In the genomic region with DNA sequence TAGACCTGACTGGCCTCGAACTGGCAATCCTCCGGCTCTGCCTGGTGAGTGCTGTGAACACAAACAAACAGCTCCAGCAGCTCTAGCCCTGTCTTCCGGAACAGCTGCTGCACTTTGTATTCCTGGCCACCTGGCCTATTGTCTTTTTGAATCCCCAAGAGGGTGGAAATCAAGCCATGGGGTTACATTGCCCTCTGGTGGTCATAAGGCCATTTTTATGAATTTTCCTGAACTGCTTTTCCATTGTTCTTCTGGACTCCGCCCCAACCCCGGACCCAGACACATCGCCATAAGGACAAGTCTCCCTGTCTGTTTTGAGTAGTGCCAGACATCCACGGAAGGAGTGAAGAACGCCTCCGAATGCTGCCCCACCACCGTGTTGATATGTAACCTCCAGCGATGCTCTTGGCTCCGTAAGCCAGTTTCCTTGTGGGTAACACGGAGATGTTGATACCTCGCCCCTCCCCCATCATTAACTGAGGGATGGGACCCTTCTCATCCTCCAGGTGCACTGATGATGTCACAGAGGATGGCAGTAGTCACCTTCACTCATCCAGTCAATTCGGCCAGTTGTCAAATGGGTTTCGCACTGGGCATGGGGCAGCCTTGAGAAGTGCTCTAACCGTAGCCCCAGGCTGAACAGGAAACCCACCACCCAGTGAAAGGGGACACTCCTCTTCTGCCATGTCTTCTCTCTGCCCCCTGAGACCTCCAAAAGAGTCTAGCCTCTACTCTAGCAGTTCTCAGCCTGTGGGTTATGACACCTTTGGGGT, we compare ENCODE assay signal across 8 mouse cellular contexts. TPM values are rescaled to one million over a fixed set of nuclear protein-coding genes. Genes with fewer than 3 reads are reported as not detected.
DNase-seq lines count a peak whose midpoint lies in the region; ATAC-seq lines count a peak whose summit lies in the region.

No protein-coding gene starts in this region.

- H3K4me2 ChIP-seq in hindbrain, embryonic 15.5 days = peak overlapping the region; percentile 52

- peak overlapping the region; percentile 60 for H3K27ac ChIP-seq in hindbrain, embryonic 15.5 days (replicated peaks)

- no peaks in the 10 kb centered on the region for H3K36me3 ChIP-seq in hindbrain, embryonic 15.5 days

- peak; percentile 84 for DNase-seq in T-cell, adult 2 months (ENCODE audit: low spot score)
- DNase-seq in cerebellum, postnatal 25 days = peak; percentile 83 to 89
- peak; percentile 76 to 87 for DNase-seq in frontal cortex, postnatal 36 days (ENCODE audit: low spot score in 2 of 2)
- DNase-seq in layer of hippocampus, postnatal 36 days = peak; percentile 67 to 73
- peak; percentile 91 for DNase-seq in lung, postnatal 36 days
- peak; percentile 97 for DNase-seq in retina, postnatal 1 day
- peak; percentile 51 for DNase-seq in urinary bladder, postnatal 25 days (ENCODE audit: low spot score)

- no peaks in the 10 kb centered on the region for H3K9me3 ChIP-seq in hindbrain, embryonic 15.5 days

- ATAC-seq in hindbrain, embryonic 15.5 days (ENCODE audit: low FRiP score, low read depth) = peak; percentile 84

- WGBS in hindbrain, embryonic 15.5 days = 17% methylated on average over 17 of the region's 17 CpGs

- no peak overlapping the region for H3K9ac ChIP-seq in hindbrain, embryonic 15.5 days

- H3K27me3 ChIP-seq in hindbrain, embryonic 15.5 days = no peaks in the 10 kb centered on the region

- peak overlapping the region; percentile 27 for H3K4me3 ChIP-seq in hindbrain, embryonic 15.5 days

- peaks cover 11% of the 10 kb centered on the region for H3K4me1 ChIP-seq in hindbrain, embryonic 15.5 days (replicated peaks)

RNA-seq across cellular contexts. Expression of gene AI467606, which starts 13.6 kb away (rescaled TPM):
- polyA plus RNA-seq in hindbrain, embryonic 15.5 days (2015; fragmentation: Nextera tagmentation; extraction: Ambion mirVana) = 2.0 and 3.3 TPM in 2 replicates
- total RNA-seq in layer of hippocampus, postnatal 36 days (2021) = 1 to 10 TPM in 1 of 2 experiments, under 1 TPM in 1; 0.92 to 1.1 TPM

RNA-seq across cellular contexts. Expression of gene Qprt, which starts 17.3 kb away (rescaled TPM):
- 0.70 and 1.1 TPM in 2 replicates for polyA plus RNA-seq in hindbrain, embryonic 15.5 days (2015; fragmentation: Nextera tagmentation; extraction: Ambion mirVana)
- under 1 TPM; 0.32 to 0.66 TPM for total RNA-seq in layer of hippocampus, postnatal 36 days (2021)

RNA-seq across cellular contexts. Expression of gene Zg16, which starts 17.6 kb away (rescaled TPM):
- polyA plus RNA-seq in hindbrain, embryonic 15.5 days (2015; fragmentation: Nextera tagmentation; extraction: Ambion mirVana) = not detected in 2 replicates
- total RNA-seq in layer of hippocampus, postnatal 36 days (2021) = not detected

RNA-seq across cellular contexts. Expression of gene Spn, which starts 32.9 kb away (rescaled TPM):
- polyA plus RNA-seq in hindbrain, embryonic 15.5 days (2015; fragmentation: Nextera tagmentation; extraction: Ambion mirVana) = 0.05 and 0.06 TPM in 2 replicates
- total RNA-seq in layer of hippocampus, postnatal 36 days (2021) = under 1 TPM; 0.50 to 0.73 TPM

Comparison
In these comparisons a context has a peak if more than half of its experiments do, and no peak if none do; other contexts are left out.
1. Peak in every context shown above with its lines: DNase-seq, ATAC-seq, H3K4me3 ChIP-seq and H3K27ac ChIP-seq.